Mouse (Mus musculus) ovary, postnatal 36 days (tissue): ENCODE measurements around the gene Cpped1.

Experiments used
- DNase-seq: peaks from one replicate; pipeline ENCODE4 v3.0.0; 2022; ENCODE audit warnings: low spot score, mixed read lengths

Cpped1 gene

GRCm38 (mm10) chr16:11909035-11909591, at the start of gene Cpped1:
Cpped1 (minus strand) TSS chr16:11909445.
- peak; percentile 91 for DNase-seq

GRCm38 (mm10) chr16:11940477-11940876, 31.2 kb upstream of the Cpped1 start:
- DNase-seq, result peak; percentile 18

GRCm38 (mm10) chr16:11910801-11911200, 1.6 kb upstream of the Cpped1 start:
- DNase-seq, result no peak

GRCm38 (mm10) chr16:11909817-11910216, 572 bp upstream of the Cpped1 start:
- no peak for DNase-seq

GRCm38 (mm10) chr16:11908461-11909014, 707 bp downstream of the Cpped1 start:
- no peak for DNase-seq

GRCm38 (mm10) chr16:11907816-11908215, 1.4 kb downstream of the Cpped1 start:
- DNase-seq, result no peak

GRCm38 (mm10) chr16:11906906-11907305, 2.3 kb downstream of the Cpped1 start:
- no peak for DNase-seq

- no peak for DNase-seq
Observed at GRCm38 (mm10) chr16:11905216-11905615, 4.0 kb downstream of the Cpped1 start.

- no peak for DNase-seq
Observed at GRCm38 (mm10) chr16:11902007-11902406, 7.2 kb downstream of the Cpped1 start.

- peak; percentile 18 for DNase-seq
Observed at GRCm38 (mm10) chr16:11900341-11900740, 8.9 kb downstream of the Cpped1 start.

GRCm38 (mm10) chr16:11896411-11896810, 12.8 kb downstream of the Cpped1 start:
- DNase-seq, result no peak

- DNase-seq, result no peak
Observed at GRCm38 (mm10) chr16:11894877-11895276, 14.4 kb downstream of the Cpped1 start.

- DNase-seq, result no peak
Observed at GRCm38 (mm10) chr16:11890186-11890585, 19.1 kb downstream of the Cpped1 start.

GRCm38 (mm10) chr16:11889741-11890140, 19.5 kb downstream of the Cpped1 start:
- DNase-seq, result no peak

- DNase-seq, result no peak
Observed at GRCm38 (mm10) chr16:11881795-11882194, 27.4 kb downstream of the Cpped1 start.

GRCm38 (mm10) chr16:11880461-11880860, 28.8 kb downstream of the Cpped1 start:
- DNase-seq, result no peak

GRCm38 (mm10) chr16:11879196-11879595, 30.0 kb downstream of the Cpped1 start:
- no peak for DNase-seq

GRCm38 (mm10) chr16:11875227-11875626, 34.0 kb downstream of the Cpped1 start:
- DNase-seq, result no peak

GRCm38 (mm10) chr16:11873292-11873691, 36.0 kb downstream of the Cpped1 start:
- no peak for DNase-seq

- DNase-seq, result no peak
Observed at GRCm38 (mm10) chr16:11868486-11868885, 40.8 kb downstream of the Cpped1 start.

GRCm38 (mm10) chr16:11852716-11853605, 56.3 kb downstream of the Cpped1 start:
- DNase-seq, result no peak

GRCm38 (mm10) chr16:11848990-11849658, 60.1 kb downstream of the Cpped1 start:
- DNase-seq, result no peak

- no peak for DNase-seq
Observed at GRCm38 (mm10) chr16:11845309-11845708, 63.9 kb downstream of the Cpped1 start.
